Mouse (Mus musculus): ENCODE results near the gene Pepd. TPM values are rescaled to one million over a fixed set of nuclear protein-coding genes. Genes with fewer than 3 reads are reported as not detected.
"Not testable (repeated sequence)": the region's sequence is repeated elsewhere in the genome, so short reads cannot be mapped to it uniquely, and the experiment has no call there.

The Pepd gene
- total RNA-seq, 2 experiments from 2014 or later: 85.8 to 112 TPM

- no peak for DNase-seq
Measured at GRCm38 (mm10) chr7:34930263-34930757, 18.1 kb downstream of the Pepd start.

DNA sequence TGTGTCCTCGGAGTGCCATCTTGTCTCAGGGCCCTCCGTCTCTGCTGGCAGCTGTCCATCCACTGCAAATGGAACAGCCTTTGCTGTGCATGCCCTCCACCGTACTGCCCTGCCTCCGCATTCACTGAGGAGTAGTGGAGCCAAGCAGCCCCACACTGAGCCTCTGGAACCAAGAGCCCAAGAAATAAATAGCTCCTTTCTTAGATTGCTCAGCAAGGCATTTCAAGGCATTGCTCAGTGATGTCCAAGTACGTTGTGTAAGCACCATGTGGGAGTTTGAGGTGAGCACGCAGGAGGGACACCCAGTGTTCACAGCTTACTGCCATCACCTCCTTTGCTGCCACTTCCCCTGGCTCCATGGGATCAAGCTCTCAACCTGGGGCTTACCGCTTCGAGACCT, 20.5 kb downstream of the Pepd start:
- DNase-seq: no peak

GRCm38 (mm10) chr7:34933142-34933541, 21.0 kb downstream of the Pepd start:
- DNase-seq: no peak

- DNase-seq: no peak
Measured at GRCm38 (mm10) chr7:34936347-34936746, 24.2 kb downstream of the Pepd start.

DNA sequence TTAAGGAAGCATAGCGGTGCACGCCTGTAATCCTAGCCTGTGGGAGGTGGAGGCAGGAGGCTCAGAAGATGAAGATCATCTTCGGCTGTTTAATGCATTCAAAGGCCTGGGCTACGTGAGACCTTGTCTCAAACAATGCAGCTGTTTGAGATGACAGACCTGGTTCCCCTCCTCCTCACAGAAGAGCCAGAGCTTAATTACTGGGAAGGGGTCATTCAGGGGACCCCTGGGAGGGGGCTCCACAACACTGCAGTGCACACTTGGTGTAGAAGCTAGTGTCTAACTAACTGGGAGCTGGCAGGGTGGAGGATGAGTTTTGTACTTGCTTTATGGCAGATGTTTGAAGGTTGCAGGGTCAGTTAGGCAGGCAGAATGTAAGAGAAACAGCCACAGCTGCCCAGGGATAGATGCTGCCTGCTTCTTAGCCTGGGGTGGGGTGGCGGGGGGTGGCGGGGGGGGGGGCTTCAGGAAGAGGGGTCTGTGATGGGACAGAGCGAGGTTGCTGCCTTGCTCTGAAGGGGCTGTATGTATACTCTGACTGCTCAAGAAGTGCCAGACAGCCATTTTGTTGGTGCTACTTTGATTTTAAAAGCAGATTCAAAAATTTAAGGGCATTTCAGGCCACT, 26.6 kb downstream of the Pepd start:
- DNase-seq: no peak

- DNase-seq: peak; percentile 27 to 49
Measured at GRCm38 (mm10) chr7:34939262-34939951, 27.2 kb downstream of the Pepd start.

DNA sequence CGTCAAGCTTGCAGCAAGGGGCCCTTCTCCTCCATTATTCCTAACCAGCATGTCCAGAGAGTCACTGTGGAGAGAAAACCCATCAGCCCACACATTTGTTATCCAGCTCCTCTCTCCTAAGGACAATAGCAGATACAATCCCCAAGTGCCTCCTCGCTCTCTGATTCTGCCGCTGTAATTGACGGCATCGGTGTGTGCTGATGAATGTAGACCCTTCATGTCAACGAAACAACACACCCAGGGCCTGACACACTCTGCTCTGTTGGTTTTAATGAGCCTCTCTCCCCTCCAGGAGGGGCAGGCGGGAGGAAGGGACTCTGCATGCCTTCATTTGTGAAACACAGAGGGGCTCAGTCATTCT, 27.8 kb downstream of the Pepd start:
- no peak for DNase-seq

GRCm38 (mm10) chr7:34943581-34944123, 31.5 kb downstream of the Pepd start:
- no peak for DNase-seq

GRCm38 (mm10) chr7:34946269-34946925, 34.2 kb downstream of the Pepd start:
- no peak for DNase-seq

GRCm38 (mm10) chr7:34954548-34954947, 42.4 kb downstream of the Pepd start:
- DNase-seq: no peak

GRCm38 (mm10) chr7:34955295-34955694, 43.1 kb downstream of the Pepd start:
- peak; percentile 37 to 48 for DNase-seq

- DNase-seq: no peak
Measured at GRCm38 (mm10) chr7:34957138-34957537, 45.0 kb downstream of the Pepd start.

- DNase-seq: no peak
Measured at GRCm38 (mm10) chr7:34963889-34964645, 51.9 kb downstream of the Pepd start.

- DNase-seq: no peak
Measured at GRCm38 (mm10) chr7:34967362-34967761, 55.2 kb downstream of the Pepd start.

DNA sequence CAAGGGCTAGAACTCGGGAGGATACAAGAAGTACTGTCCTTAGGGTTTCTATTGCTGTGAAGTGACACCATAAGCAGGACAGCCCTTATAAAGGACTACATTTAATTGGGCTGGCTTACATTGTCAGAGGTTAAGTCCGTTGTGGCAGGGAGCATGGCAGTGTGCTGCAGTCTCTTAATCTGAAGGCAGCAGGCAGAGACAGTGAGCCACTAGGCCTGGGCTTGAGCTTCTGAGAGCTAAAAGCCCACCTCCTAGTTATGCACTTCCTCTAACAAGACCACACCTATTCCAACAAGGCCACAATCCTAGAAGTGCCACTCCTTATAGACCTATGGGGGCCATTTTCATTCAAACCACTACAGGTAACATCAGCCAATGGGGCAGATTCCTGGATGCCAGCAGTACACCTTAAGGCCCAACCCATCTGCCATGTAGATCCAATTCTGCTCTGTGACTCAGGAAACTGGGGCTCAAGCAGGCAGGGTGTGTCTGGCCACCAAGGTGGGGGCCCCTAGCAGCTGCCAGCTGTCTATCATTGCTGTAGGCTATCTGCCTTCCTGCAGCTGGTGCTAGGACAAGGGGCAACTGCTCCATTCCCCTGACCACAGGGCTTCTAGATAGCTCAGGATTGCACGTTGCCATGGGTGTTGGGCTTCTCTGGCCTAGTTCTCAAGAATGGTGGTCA, 56.7 kb downstream of the Pepd start:
- no peak for DNase-seq

GRCm38 (mm10) chr7:34971826-34972225, 59.6 kb downstream of the Pepd start:
- no peak for DNase-seq

GRCm38 (mm10) chr7:34972990-34973440, 60.8 kb downstream of the Pepd start:
- peak; percentile 7 to 31 for DNase-seq

DNA sequence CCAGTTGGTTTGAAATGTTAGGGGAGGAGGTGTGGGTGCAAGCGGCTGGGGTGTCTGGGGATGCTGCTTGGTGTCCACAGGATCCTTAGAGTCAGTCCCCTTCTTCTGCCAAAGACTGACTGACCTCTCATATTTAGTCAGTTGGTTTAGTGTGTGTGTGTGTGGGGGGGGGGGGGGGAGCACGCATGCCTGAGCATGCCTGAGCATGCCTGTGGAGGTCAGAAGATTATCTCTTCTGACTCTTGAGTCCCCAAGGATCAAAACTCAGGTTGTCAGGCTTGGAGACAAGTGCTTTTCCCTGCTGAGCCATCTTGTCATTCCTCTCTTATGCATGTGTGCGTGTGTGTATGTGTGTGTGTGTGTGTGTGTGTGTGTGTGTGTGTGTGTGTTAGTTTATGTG, 61.7 kb downstream of the Pepd start:
- no peak for DNase-seq

GRCm38 (mm10) chr7:34975913-34976312, 63.7 kb downstream of the Pepd start:
- DNase-seq: no peak

GRCm38 (mm10) chr7:34977403-34977802, 65.2 kb downstream of the Pepd start:
- no peak for DNase-seq

DNA sequence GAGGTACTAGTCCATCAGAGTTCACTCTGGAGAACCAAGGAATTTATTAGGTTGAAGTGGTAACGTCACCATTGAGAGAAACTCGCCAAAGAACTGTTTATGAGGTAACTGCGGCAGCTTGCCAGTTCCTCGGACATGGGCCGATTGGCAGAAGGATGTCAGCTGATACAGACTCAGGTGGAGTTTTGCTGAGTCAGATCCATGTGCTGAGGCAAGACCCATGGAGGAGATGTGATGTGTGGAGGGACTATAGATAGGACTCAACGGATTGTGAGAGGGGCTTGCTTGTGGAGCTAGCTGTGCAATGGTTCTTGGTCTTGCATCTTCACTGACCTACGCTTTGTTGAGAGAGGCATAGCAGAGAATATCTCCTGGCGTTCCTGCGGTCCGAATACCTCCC, 69.6 kb downstream of the Pepd start:
- no peak for DNase-seq

DNA sequence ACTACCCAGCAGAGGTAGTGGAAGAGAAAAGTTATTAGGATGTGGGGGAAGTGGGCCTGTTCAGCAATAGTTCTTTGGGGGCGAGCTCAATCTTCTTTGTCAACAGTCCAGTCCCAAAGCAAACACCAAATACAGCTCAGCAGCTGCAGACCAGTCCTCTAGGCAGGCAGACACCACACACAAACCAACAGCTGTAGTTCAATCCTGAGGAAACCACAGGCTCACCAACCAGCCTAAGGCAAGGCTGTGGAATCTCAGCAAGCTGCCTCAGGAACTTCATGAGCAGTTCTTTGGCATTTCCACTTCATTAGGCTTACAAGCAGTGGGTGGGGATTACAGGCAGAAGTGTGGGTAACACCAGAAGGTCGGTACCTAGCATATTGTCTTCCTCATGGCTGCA, 70.2 kb downstream of the Pepd start:
- not testable (repeated sequence) for DNase-seq

Data from adrenal gland, postnatal 36 days (tissue).